Mouse (Mus musculus): ENCODE measurements at regions not wholly inside any gene's neighbourhood (a gene's known extent, or its start where the extent isn't known, plus 50 kb on each side); places are given as distances from the start of the nearest gene placed in this dataset.

DNA sequence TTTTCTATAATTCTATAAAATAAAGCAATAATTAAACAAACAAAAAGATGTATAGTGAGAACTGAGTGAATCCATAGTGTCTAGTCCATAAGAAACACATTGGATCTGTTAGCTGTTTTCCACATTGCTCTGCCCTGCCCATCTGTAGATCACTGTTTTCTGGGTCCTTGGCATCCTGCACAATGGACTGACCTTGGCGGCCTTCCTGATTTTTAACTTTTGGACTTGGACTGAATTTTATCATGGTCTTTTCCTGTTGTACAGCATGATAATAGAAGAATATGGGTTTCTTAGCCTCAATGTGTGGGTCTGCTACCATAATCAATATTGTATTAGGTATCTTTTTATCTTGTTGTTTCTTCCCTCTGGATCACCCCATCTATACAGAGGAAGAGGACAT is 456.0 kb downstream of the 1810013L24Rik start:
- no peak for DNase-seq (ENCODE audit: low spot score)
- Histone ChIP-seq H3K4me1 (ENCODE audit: insufficient read depth, low read depth, low read length) (no peaks in the 10 kb centered on the region), H3K9me3 (replicated peaks) (no peaks in the 10 kb centered on the region), H3K4me3 (ENCODE audit: low read depth, low read length) (no peak overlapping the region), H3K36me3 (replicated peaks) (no peaks in the 10 kb centered on the region), H3K27me3 (ENCODE audit: insufficient read depth, low read length) (0 out of 2 replicates have a peak, but pooled peaks cover 2% of the 10 kb centered on the region)
- no peak for ATAC-seq (ENCODE audit: extremely low read depth, insufficient number of reproducible peaks, low FRiP score, poor library complexity, severe bottlenecking)
- no peak for TF ChIP-seq GATA1 (IDR thresholded peaks at IDR 0.05; ENCODE audit: borderline replicate concordance, low read length)
- no peak for TF ChIP-seq TAL1 (conservative IDR thresholded peaks at IDR 0.05; ENCODE audit: low read depth, low read length)
- no peak for TF ChIP-seq GATA2 (IDR thresholded peaks at IDR 0.05; ENCODE audit: borderline replicate concordance, low read depth, low read length)
- no peak for TF ChIP-seq CTCF (IDR thresholded peaks at IDR 0.05; ENCODE audit: low read depth, low read length)

DNA sequence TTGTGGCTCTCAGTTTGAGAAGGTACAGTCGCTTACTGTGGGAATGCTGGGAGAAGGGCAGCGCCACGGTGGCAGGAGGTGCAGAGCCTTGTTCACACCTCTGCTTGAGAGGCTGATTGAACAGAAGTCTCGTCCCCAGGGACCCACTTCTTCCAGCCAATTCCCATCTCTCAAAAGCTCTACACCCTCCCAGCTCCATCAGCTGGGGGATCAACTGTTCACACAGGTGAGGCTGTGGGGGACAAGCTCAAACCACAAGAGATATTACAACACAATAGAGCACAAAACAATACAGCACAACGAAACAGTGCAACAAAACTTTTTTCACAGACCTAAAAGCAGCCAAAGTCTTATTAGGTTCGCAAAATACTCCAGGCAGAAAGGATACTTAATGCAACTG is 457.7 kb downstream of the 1810013L24Rik start:
- no peak for ATAC-seq (ENCODE audit: extremely low read depth, insufficient number of reproducible peaks, low FRiP score, poor library complexity, severe bottlenecking)
- no peak overlapping the region for H3K4me3 ChIP-seq (ENCODE audit: low read depth, low read length)
- H3K36me3 ChIP-seq (replicated peaks), result no peaks in the 10 kb centered on the region
- H3K4me1 ChIP-seq (ENCODE audit: insufficient read depth, low read depth, low read length), result no peaks in the 10 kb centered on the region
- H3K27me3 ChIP-seq (ENCODE audit: insufficient read depth, low read length), result 0 out of 2 replicates have a peak, but pooled peaks cover 2% of the 10 kb centered on the region
- no peaks in the 10 kb centered on the region for H3K9me3 ChIP-seq (replicated peaks)
- DNase-seq (ENCODE audit: low spot score), result no peak
- TF ChIP-seq CTCF (IDR thresholded peaks at IDR 0.05; ENCODE audit: low read depth, low read length) (no peak), GATA2 (IDR thresholded peaks at IDR 0.05; ENCODE audit: borderline replicate concordance, low read depth, low read length) (no peak), POLR2AphosphoS5 (IDR thresholded peaks at IDR 0.05; ENCODE audit: insufficient replicate concordance, low read depth, low read length) (no peak), GATA1 (IDR thresholded peaks at IDR 0.05; ENCODE audit: borderline replicate concordance, low read length) (no peak), TAL1 (conservative IDR thresholded peaks at IDR 0.05; ENCODE audit: low read depth, low read length) (no peak)

DNA sequence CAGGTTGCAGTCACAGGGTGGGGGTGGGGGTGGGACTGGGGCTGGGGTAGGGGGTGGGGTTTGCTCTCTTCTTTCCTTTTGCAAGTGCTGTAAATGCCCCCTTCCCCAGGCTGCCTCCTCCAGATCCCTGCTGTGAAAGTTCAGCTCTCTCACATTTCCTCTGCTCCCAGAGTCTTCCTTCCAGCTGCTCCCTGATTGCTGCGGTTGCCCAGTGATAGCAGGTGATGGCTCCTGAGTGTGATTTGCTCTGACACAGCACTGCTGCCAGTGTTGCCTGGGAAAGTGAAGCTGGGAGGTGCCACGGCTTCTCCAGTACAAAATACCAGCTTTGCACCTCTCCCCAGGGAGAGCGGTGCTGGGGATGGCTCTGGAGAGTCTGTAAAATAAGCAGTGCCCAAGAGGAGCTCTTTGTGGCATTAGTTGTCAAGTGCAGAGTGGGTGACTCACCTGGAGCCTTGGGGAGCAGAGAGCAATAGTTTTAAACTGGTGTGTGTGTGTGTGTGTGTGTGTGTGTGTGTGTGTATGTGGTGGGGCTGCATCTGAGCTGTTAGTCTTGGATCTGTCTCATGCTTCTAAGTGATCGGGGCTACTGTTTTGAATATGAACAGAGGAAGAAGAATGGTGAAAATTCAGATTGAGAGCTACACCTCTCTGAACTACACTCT is 461.6 kb downstream of the 1810013L24Rik start:
- H3K27me3 ChIP-seq (ENCODE audit: insufficient read depth, low read length), result no peaks in the 10 kb centered on the region

DNA sequence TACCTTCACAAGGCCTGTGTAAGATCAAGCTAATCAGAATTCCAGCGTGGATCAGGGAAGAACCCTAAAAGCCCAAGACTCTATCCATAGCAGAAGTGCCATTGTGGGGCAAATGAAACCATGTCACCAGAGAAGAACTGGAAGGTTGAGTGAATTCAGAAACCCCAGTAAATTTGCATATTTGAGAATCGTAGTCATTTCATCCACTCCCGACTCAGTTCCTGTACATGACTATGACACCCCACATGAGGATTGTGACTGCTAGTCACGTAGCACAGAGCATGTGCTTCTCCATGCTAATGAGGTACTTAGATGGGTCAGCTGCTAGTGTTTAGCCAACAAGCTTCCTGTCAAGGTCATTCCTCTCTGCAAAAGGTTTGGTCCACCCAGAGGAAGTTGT is 473.2 kb downstream of the 1810013L24Rik start:
- no peak for TF ChIP-seq TAL1 (conservative IDR thresholded peaks at IDR 0.05; ENCODE audit: low read depth, low read length)
- no peak for TF ChIP-seq POLR2AphosphoS5 (IDR thresholded peaks at IDR 0.05; ENCODE audit: insufficient replicate concordance, low read depth, low read length)
- TF ChIP-seq GATA1 (IDR thresholded peaks at IDR 0.05; ENCODE audit: borderline replicate concordance, low read length), result no peak
- TF ChIP-seq GATA2 (IDR thresholded peaks at IDR 0.05; ENCODE audit: borderline replicate concordance, low read depth, low read length), result no peak
- TF ChIP-seq CTCF (IDR thresholded peaks at IDR 0.05; ENCODE audit: low read depth, low read length), result no peak
- Histone ChIP-seq H3K9me3 (replicated peaks) (no peaks in the 10 kb centered on the region), H3K4me3 (ENCODE audit: low read depth, low read length) (no peak overlapping the region), H3K4me1 (ENCODE audit: insufficient read depth, low read depth, low read length) (no peaks in the 10 kb centered on the region), H3K27me3 (ENCODE audit: insufficient read depth, low read length) (no peaks in the 10 kb centered on the region), H3K36me3 (replicated peaks) (no peaks in the 10 kb centered on the region)
- DNase-seq (ENCODE audit: low spot score) (no peak), ATAC-seq (ENCODE audit: extremely low read depth, insufficient number of reproducible peaks, low FRiP score, poor library complexity, severe bottlenecking) (no peak)

More for the DNA sequence above, 461.6 kb downstream of the 1810013L24Rik start:
- H3K9me3 ChIP-seq (replicated peaks), result no peaks in the 10 kb centered on the region
- no peak overlapping the region for H3K4me3 ChIP-seq (ENCODE audit: low read depth, low read length)
- no peak for ATAC-seq (ENCODE audit: extremely low read depth, insufficient number of reproducible peaks, low FRiP score, poor library complexity, severe bottlenecking)
- no peaks in the 10 kb centered on the region for H3K36me3 ChIP-seq (replicated peaks)
- DNase-seq (ENCODE audit: low spot score), result no peak
- no peaks in the 10 kb centered on the region for H3K4me1 ChIP-seq (ENCODE audit: insufficient read depth, low read depth, low read length)
- TF ChIP-seq GATA2 (IDR thresholded peaks at IDR 0.05; ENCODE audit: borderline replicate concordance, low read depth, low read length) (no peak), TAL1 (conservative IDR thresholded peaks at IDR 0.05; ENCODE audit: low read depth, low read length) (no peak), GATA1 (IDR thresholded peaks at IDR 0.05; ENCODE audit: borderline replicate concordance, low read length) (no peak), POLR2AphosphoS5 (IDR thresholded peaks at IDR 0.05; ENCODE audit: insufficient replicate concordance, low read depth, low read length) (no peak), CTCF (IDR thresholded peaks at IDR 0.05; ENCODE audit: low read depth, low read length) (no peak)

DNA sequence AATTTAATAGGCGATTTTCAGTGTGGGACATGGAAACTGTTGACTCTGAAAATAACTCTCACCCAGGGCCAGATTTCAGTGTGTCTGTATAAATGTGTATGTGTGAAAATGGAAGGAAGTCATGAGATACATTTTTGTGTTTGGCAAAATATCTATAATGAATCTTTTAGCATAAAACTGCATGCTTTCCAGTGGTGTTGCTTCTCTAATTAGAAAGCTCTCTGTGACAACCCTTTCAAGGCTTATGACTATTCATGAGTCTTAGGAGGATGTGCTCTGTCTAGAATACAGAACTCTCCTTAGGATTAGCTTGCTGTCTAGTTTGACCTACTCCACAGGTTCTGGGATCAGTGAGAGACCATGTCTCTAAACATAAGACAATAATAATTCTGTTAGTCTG is 474.2 kb downstream of the 1810013L24Rik start:
- ATAC-seq (ENCODE audit: extremely low read depth, insufficient number of reproducible peaks, low FRiP score, poor library complexity, severe bottlenecking) (no peak), DNase-seq (ENCODE audit: low spot score) (no peak)
- TF ChIP-seq GATA1 (IDR thresholded peaks at IDR 0.05; ENCODE audit: borderline replicate concordance, low read length), result no peak
- H3K4me1 ChIP-seq (ENCODE audit: insufficient read depth, low read depth, low read length), result no peaks in the 10 kb centered on the region
- no peaks in the 10 kb centered on the region for H3K9me3 ChIP-seq (replicated peaks)
- H3K36me3 ChIP-seq (replicated peaks), result no peaks in the 10 kb centered on the region
- no peaks in the 10 kb centered on the region for H3K27me3 ChIP-seq (ENCODE audit: insufficient read depth, low read length)
- no peak overlapping the region for H3K4me3 ChIP-seq (ENCODE audit: low read depth, low read length)

DNA sequence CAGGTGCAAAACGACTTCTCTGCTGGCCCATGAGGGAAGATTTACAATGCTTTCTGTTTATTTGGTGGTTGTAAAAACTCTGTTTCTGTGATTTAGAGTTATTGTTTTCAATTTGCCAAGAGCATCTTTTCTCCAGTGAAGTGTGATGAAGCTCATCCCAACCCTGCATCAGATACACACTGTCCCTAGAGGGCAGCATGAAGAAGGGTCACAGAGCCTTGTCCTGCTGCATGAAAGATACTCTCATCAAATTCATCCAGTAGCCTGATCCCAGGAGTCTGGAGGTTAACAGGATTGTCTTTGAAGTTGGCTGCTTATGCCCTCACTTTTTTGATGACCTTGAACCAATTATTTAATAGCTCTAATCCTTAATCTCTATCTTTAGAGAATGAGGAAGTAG is 480.8 kb downstream of the 1810013L24Rik start:
- no peaks in the 10 kb centered on the region for H3K36me3 ChIP-seq (replicated peaks)
- H3K4me3 ChIP-seq (ENCODE audit: low read depth, low read length), result no peak overlapping the region
- no peak for DNase-seq (ENCODE audit: low spot score)
- H3K4me1 ChIP-seq (ENCODE audit: insufficient read depth, low read depth, low read length), result no peaks in the 10 kb centered on the region
- ATAC-seq (ENCODE audit: extremely low read depth, insufficient number of reproducible peaks, low FRiP score, poor library complexity, severe bottlenecking), result no peak
- no peaks in the 10 kb centered on the region for H3K27me3 ChIP-seq (ENCODE audit: insufficient read depth, low read length)
- no peak for TF ChIP-seq GATA1 (IDR thresholded peaks at IDR 0.05; ENCODE audit: borderline replicate concordance, low read length)
- no peak for TF ChIP-seq TAL1 (conservative IDR thresholded peaks at IDR 0.05; ENCODE audit: low read depth, low read length)
- TF ChIP-seq CTCF (IDR thresholded peaks at IDR 0.05; ENCODE audit: low read depth, low read length), result no peak
- no peak for TF ChIP-seq GATA2 (IDR thresholded peaks at IDR 0.05; ENCODE audit: borderline replicate concordance, low read depth, low read length)
- TF ChIP-seq POLR2AphosphoS5 (IDR thresholded peaks at IDR 0.05; ENCODE audit: insufficient replicate concordance, low read depth, low read length), result no peak
- H3K9me3 ChIP-seq (replicated peaks), result no peaks in the 10 kb centered on the region
